Mouse (Mus musculus): ENCODE data around the gene Apobec3. TPM values are rescaled to one million over a fixed set of nuclear protein-coding genes. Genes with fewer than 3 reads are reported as not detected.

Apobec3 gene
- polyA plus RNA-seq, 1 experiment from 2014 or later, result 8.5 TPM

GRCm38 (mm10) chr15:79951226-79951625 is 59.8 kb downstream of the Apobec3 start:
- no peak overlapping the region for H3K27ac ChIP-seq (ENCODE audit: low read length)
- H3K4me1 ChIP-seq (replicated peaks; ENCODE audit: control insufficient read depth, insufficient read depth, low read length), result peaks cover 15% of the 10 kb centered on the region
- no peak overlapping the region for H3K9ac ChIP-seq (replicated peaks; ENCODE audit: low read depth, low read length)
- no peak overlapping the region; the same call in 1 of the 2 replicates for H3K4me2 ChIP-seq (ENCODE audit: low read length)
- H3K9me3 ChIP-seq (ENCODE audit: control insufficient read depth, low read length), result no peaks in the 10 kb centered on the region
- WGBS, result 69% methylated on average over 6 of the region's 6 CpGs
- H3K27me3 ChIP-seq (replicated peaks; ENCODE audit: control insufficient read depth, insufficient read depth, low read length), result no peaks in the 10 kb centered on the region
- H3K4me3 ChIP-seq (replicated peaks; ENCODE audit: low read length), result no peak overlapping the region
- H3K36me3 ChIP-seq (ENCODE audit: control insufficient read depth, insufficient read depth), result no peaks in the 10 kb centered on the region
- no peak for ATAC-seq

GRCm38 (mm10) chr15:79951730-79952503 is 60.5 kb downstream of the Apobec3 start:
- Histone ChIP-seq H3K9me3 (ENCODE audit: control insufficient read depth, low read length) (no peaks in the 10 kb centered on the region), H3K4me1 (replicated peaks; ENCODE audit: control insufficient read depth, insufficient read depth, low read length) (peaks cover 15% of the 10 kb centered on the region), H3K36me3 (ENCODE audit: control insufficient read depth, insufficient read depth) (no peaks in the 10 kb centered on the region), H3K4me3 (replicated peaks; ENCODE audit: low read length) (no peak overlapping the region), H3K27me3 (replicated peaks; ENCODE audit: control insufficient read depth, insufficient read depth, low read length) (no peaks in the 10 kb centered on the region), H3K9ac (replicated peaks; ENCODE audit: low read depth, low read length) (no peak overlapping the region), H3K27ac (ENCODE audit: low read length) (no peak overlapping the region; the same call in 1 of the 2 replicates), H3K4me2 (ENCODE audit: low read length) (no peak overlapping the region)
- 39% methylated on average over 14 of the region's 14 CpGs for WGBS
- ATAC-seq, result no peak

GRCm38 (mm10) chr15:79952504-79953231 is 61.2 kb downstream of the Apobec3 start:
- no peaks in the 10 kb centered on the region for H3K27me3 ChIP-seq (replicated peaks; ENCODE audit: control insufficient read depth, insufficient read depth, low read length)
- peaks cover 15% of the 10 kb centered on the region for H3K4me1 ChIP-seq (replicated peaks; ENCODE audit: control insufficient read depth, insufficient read depth, low read length)
- no peak overlapping the region for H3K4me2 ChIP-seq (ENCODE audit: low read length)
- H3K9ac ChIP-seq (replicated peaks; ENCODE audit: low read depth, low read length), result no peak overlapping the region
- H3K9me3 ChIP-seq (ENCODE audit: control insufficient read depth, low read length), result no peaks in the 10 kb centered on the region
- ATAC-seq, result no peak
- no peak overlapping the region; the same call in 1 of the 2 replicates for H3K27ac ChIP-seq (ENCODE audit: low read length)
- H3K36me3 ChIP-seq (ENCODE audit: control insufficient read depth, insufficient read depth), result no peaks in the 10 kb centered on the region
- 54% methylated on average over 11 of the region's 11 CpGs for WGBS
- no peak overlapping the region for H3K4me3 ChIP-seq (replicated peaks; ENCODE audit: low read length)

- Histone ChIP-seq H3K9me3 (ENCODE audit: control insufficient read depth, low read length) (no peaks in the 10 kb centered on the region), H3K4me1 (replicated peaks; ENCODE audit: control insufficient read depth, insufficient read depth, low read length) (peaks cover 15% of the 10 kb centered on the region), H3K4me3 (replicated peaks; ENCODE audit: low read length) (no peak overlapping the region), H3K27ac (ENCODE audit: low read length) (no peak overlapping the region), H3K27me3 (replicated peaks; ENCODE audit: control insufficient read depth, insufficient read depth, low read length) (no peaks in the 10 kb centered on the region), H3K4me2 (ENCODE audit: low read length) (no peak overlapping the region), H3K9ac (replicated peaks; ENCODE audit: low read depth, low read length) (no peak overlapping the region), H3K36me3 (ENCODE audit: control insufficient read depth, insufficient read depth) (no peaks in the 10 kb centered on the region)
- 70% methylated on average over 7 of the region's 7 CpGs for WGBS
- no peak for ATAC-seq
These were observed 62.0 kb downstream of the Apobec3 start for GRCm38 (mm10) chr15:79953470-79953869.

- H3K36me3 ChIP-seq (ENCODE audit: control insufficient read depth, insufficient read depth), result no peaks in the 10 kb centered on the region
- no peaks in the 10 kb centered on the region for H3K27me3 ChIP-seq (replicated peaks; ENCODE audit: control insufficient read depth, insufficient read depth, low read length)
- 88% methylated on average over 8 of the region's 8 CpGs for WGBS
- no peaks in the 10 kb centered on the region for H3K9me3 ChIP-seq (ENCODE audit: control insufficient read depth, low read length)
- H3K4me1 ChIP-seq (replicated peaks; ENCODE audit: control insufficient read depth, insufficient read depth, low read length), result no peaks in the 10 kb centered on the region; the same call in none of the 2 replicates
- ATAC-seq, result no peak
- no peak overlapping the region for H3K4me2 ChIP-seq (ENCODE audit: low read length)
- no peak overlapping the region for H3K4me3 ChIP-seq (replicated peaks; ENCODE audit: low read length)
- no peak overlapping the region for H3K9ac ChIP-seq (replicated peaks; ENCODE audit: low read depth, low read length)
- no peak overlapping the region for H3K27ac ChIP-seq (ENCODE audit: low read length)
These were observed 65.1 kb downstream of the Apobec3 start for GRCm38 (mm10) chr15:79956559-79956958.

- H3K9me3 ChIP-seq (ENCODE audit: control insufficient read depth, low read length), result no peaks in the 10 kb centered on the region
- 64% methylated on average over 3 of the region's 3 CpGs for WGBS
- H3K4me1 ChIP-seq (replicated peaks; ENCODE audit: control insufficient read depth, insufficient read depth, low read length), result no peaks in the 10 kb centered on the region
- H3K4me2 ChIP-seq (ENCODE audit: low read length), result no peak overlapping the region
- ATAC-seq, result no peak
- H3K36me3 ChIP-seq (ENCODE audit: control insufficient read depth, insufficient read depth), result no peaks in the 10 kb centered on the region
- no peak overlapping the region for H3K4me3 ChIP-seq (replicated peaks; ENCODE audit: low read length)
- H3K9ac ChIP-seq (replicated peaks; ENCODE audit: low read depth, low read length), result no peak overlapping the region
- no peaks in the 10 kb centered on the region for H3K27me3 ChIP-seq (replicated peaks; ENCODE audit: control insufficient read depth, insufficient read depth, low read length)
- no peak overlapping the region for H3K27ac ChIP-seq (ENCODE audit: low read length)
These were observed 67.0 kb downstream of the Apobec3 start for GRCm38 (mm10) chr15:79958418-79958817.

- no peaks in the 10 kb centered on the region for H3K27me3 ChIP-seq (replicated peaks; ENCODE audit: control insufficient read depth, insufficient read depth, low read length)
- no peaks in the 10 kb centered on the region for H3K9me3 ChIP-seq (ENCODE audit: control insufficient read depth, low read length)
- no peak overlapping the region for H3K27ac ChIP-seq (ENCODE audit: low read length)
- H3K4me2 ChIP-seq (ENCODE audit: low read length), result no peak overlapping the region
- no peak overlapping the region for H3K9ac ChIP-seq (replicated peaks; ENCODE audit: low read depth, low read length)
- 80% methylated on average over 9 of the region's 9 CpGs for WGBS
- no peak overlapping the region for H3K4me3 ChIP-seq (replicated peaks; ENCODE audit: low read length)
- ATAC-seq, result no peak
- H3K4me1 ChIP-seq (replicated peaks; ENCODE audit: control insufficient read depth, insufficient read depth, low read length), result no peaks in the 10 kb centered on the region
- no peaks in the 10 kb centered on the region for H3K36me3 ChIP-seq (ENCODE audit: control insufficient read depth, insufficient read depth)
These were observed 70.0 kb downstream of the Apobec3 start for GRCm38 (mm10) chr15:79961366-79961921.

- no peak overlapping the region for H3K27ac ChIP-seq (ENCODE audit: low read length)
- H3K4me1 ChIP-seq (replicated peaks; ENCODE audit: control insufficient read depth, insufficient read depth, low read length), result no peaks in the 10 kb centered on the region
- ATAC-seq, result no peak
- no peak overlapping the region for H3K4me2 ChIP-seq (ENCODE audit: low read length)
- WGBS, result 62% methylated on average over 18 of the region's 18 CpGs
- no peak overlapping the region for H3K9ac ChIP-seq (replicated peaks; ENCODE audit: low read depth, low read length)
- no peaks in the 10 kb centered on the region for H3K9me3 ChIP-seq (ENCODE audit: control insufficient read depth, low read length)
- no peak overlapping the region for H3K4me3 ChIP-seq (replicated peaks; ENCODE audit: low read length)
- H3K27me3 ChIP-seq (replicated peaks; ENCODE audit: control insufficient read depth, insufficient read depth, low read length), result no peaks in the 10 kb centered on the region
- no peaks in the 10 kb centered on the region for H3K36me3 ChIP-seq (ENCODE audit: control insufficient read depth, insufficient read depth)
These were observed 71.2 kb downstream of the Apobec3 start for GRCm38 (mm10) chr15:79962661-79963060.

- no peaks in the 10 kb centered on the region for H3K4me1 ChIP-seq (replicated peaks; ENCODE audit: control insufficient read depth, insufficient read depth, low read length)
- H3K9ac ChIP-seq (replicated peaks; ENCODE audit: low read depth, low read length), result no peak overlapping the region
- WGBS, result 86% methylated on average over 7 of the region's 7 CpGs
- no peaks in the 10 kb centered on the region for H3K9me3 ChIP-seq (ENCODE audit: control insufficient read depth, low read length)
- no peak overlapping the region for H3K27ac ChIP-seq (ENCODE audit: low read length)
- no peak for ATAC-seq
- H3K4me2 ChIP-seq (ENCODE audit: low read length), result no peak overlapping the region
- no peaks in the 10 kb centered on the region for H3K27me3 ChIP-seq (replicated peaks; ENCODE audit: control insufficient read depth, insufficient read depth, low read length)
- no peaks in the 10 kb centered on the region for H3K36me3 ChIP-seq (ENCODE audit: control insufficient read depth, insufficient read depth)
- no peak overlapping the region for H3K4me3 ChIP-seq (replicated peaks; ENCODE audit: low read length)
These were observed 72.9 kb downstream of the Apobec3 start for GRCm38 (mm10) chr15:79964376-79964775.
